Comparison of ENCODE assay signal across 15 mouse cellular contexts in genomic region chr14:74359663-74360552, GRCm38 (mm10).
A peak's percentile ranks its signal among the peaks of the same experiment; 100 is the strongest.
DNase-seq lines count a peak whose midpoint lies in the region; ATAC-seq and TF ChIP-seq lines count a peak whose summit lies in the region.
"Had no signal": no experiment of that assay in that cellular context is flagged by ENCODE, and none has a peak within 500 bp of the region (broad histone marks: within the 10 kb centered on the region; RNA-seq: fewer than 3 reads in every experiment).

No protein-coding gene starts in this region.

- H3K4me1 ChIP-seq in kidney, postnatal 0 days (replicated peaks; ENCODE audit: insufficient read depth, low read length), result no peaks in the 10 kb centered on the region
- no peaks in the 10 kb centered on the region for H3K4me1 ChIP-seq in kidney, adult 2 months (ENCODE audit: control insufficient read depth, insufficient read depth, low read length)
- H3K4me1 ChIP-seq in forebrain, embryonic 13.5 days, result peaks cover 11% of the 10 kb centered on the region
- H3K4me1 ChIP-seq in limb, embryonic 12.5 days (replicated peaks), result 0 out of 2 replicates have a peak, but pooled peaks cover 14% of the 10 kb centered on the region
- H3K4me1 ChIP-seq: embryonic facial prominence, embryonic 12.5 days; liver, embryonic 13.5 days had no signal

- DNase-seq in kidney, postnatal 0 days (ENCODE audit: low spot score), result peak; percentile 50
- no peak for DNase-seq in kidney, adult 2 months
- peak; percentile 29 for DNase-seq in T-cell, adult 2 months (ENCODE audit: low spot score)
- DNase-seq in lung, postnatal 25 days (ENCODE audit: low spot score), result no peak
- no peak for DNase-seq in urinary bladder, postnatal 4 days (ENCODE audit: low spot score in 2 of 2)
- DNase-seq: cerebellum, adult 11 months; heart, adult 18-20 months; layer of hippocampus, postnatal 36 days; liver, embryonic 13.5 days; lung, postnatal 36 days; right cerebral cortex, adult 18-20 months had no signal

- no peak overlapping the region for H3K9ac ChIP-seq in kidney, postnatal 0 days (ENCODE audit: low read depth, low read length)
- no peak overlapping the region for H3K9ac ChIP-seq in forebrain, embryonic 13.5 days
- no peak overlapping the region for H3K9ac ChIP-seq in limb, embryonic 12.5 days (replicated peaks)
- H3K9ac ChIP-seq: embryonic facial prominence, embryonic 12.5 days; liver, embryonic 13.5 days had no signal

- no peak overlapping the region for H3K4me3 ChIP-seq in kidney, postnatal 0 days (replicated peaks; ENCODE audit: low read depth, low read length)
- no peak overlapping the region for H3K4me3 ChIP-seq in kidney, adult 2 months (ENCODE audit: insufficient read depth, low read depth, low read length)
- H3K4me3 ChIP-seq in forebrain, embryonic 13.5 days, result peak overlapping the region; percentile 17; the same call in 1 of the 2 replicates
- H3K4me3 ChIP-seq in limb, embryonic 12.5 days (replicated peaks), result no peak overlapping the region
- H3K4me3 ChIP-seq: embryonic facial prominence, embryonic 12.5 days; liver, embryonic 13.5 days had no signal

- peak; percentile 85 for ATAC-seq in kidney, postnatal 0 days (replicated peaks; ENCODE audit: low FRiP score, low read depth)
- peak; percentile 95 for ATAC-seq in forebrain, embryonic 13.5 days
- 0 out of 2 replicates have a peak, but pooled peaks have one; percentile 47 for ATAC-seq in limb, embryonic 12.5 days (ENCODE audit: insufficient number of reproducible peaks, insufficient read depth, low FRiP score, low TSS enrichment, low read depth)

- no peaks in the 10 kb centered on the region for H3K36me3 ChIP-seq in kidney, postnatal 0 days (ENCODE audit: insufficient read depth, low read length)
- no peaks in the 10 kb centered on the region for H3K36me3 ChIP-seq in kidney, adult 2 months (ENCODE audit: control insufficient read depth, insufficient read depth, low read length)
- no peaks in the 10 kb centered on the region for H3K36me3 ChIP-seq in forebrain, embryonic 13.5 days (ENCODE audit: poor library complexity, severe bottlenecking)
- H3K36me3 ChIP-seq in limb, embryonic 12.5 days, result no peaks in the 10 kb centered on the region
- H3K36me3 ChIP-seq: embryonic facial prominence, embryonic 12.5 days; G1E; liver, embryonic 13.5 days had no signal

- H3K27ac ChIP-seq in kidney, postnatal 0 days, result peak overlapping the region; percentile 31; the same call in 1 of the 2 replicates
- no peak overlapping the region for H3K27ac ChIP-seq in kidney, adult 2 months (ENCODE audit: insufficient read depth, low read depth, low read length)
- H3K27ac ChIP-seq in forebrain, embryonic 13.5 days, result no peak overlapping the region
- no peak overlapping the region for H3K27ac ChIP-seq in limb, embryonic 12.5 days
- H3K27ac ChIP-seq: embryonic facial prominence, embryonic 12.5 days; liver, embryonic 13.5 days had no signal

- 28% methylated on average over 12 of the region's 12 CpGs for WGBS in kidney, postnatal 0 days
- 23% methylated on average over 12 of the region's 12 CpGs for WGBS in kidney, adult 2 months
- WGBS in forebrain, embryonic 13.5 days, result 11% methylated on average over 12 of the region's 12 CpGs
- 26% methylated on average over 12 of the region's 12 CpGs for WGBS in limb, embryonic 12.5 days

- TF ChIP-seq CTCF in kidney, postnatal 0 days (IDR thresholded peaks at IDR 0.05; ENCODE audit: low read depth), result no peak
- no peak for TF ChIP-seq CTCF in kidney, adult 2 months (conservative IDR thresholded peaks at IDR 0.05; ENCODE audit: insufficient read depth, insufficient read length, low read depth, low read length)

- TF ChIP-seq POLR2A in kidney, adult 2 months (IDR thresholded peaks at IDR 0.05; ENCODE audit: low read depth, low read length), result no peak

- no peaks in the 10 kb centered on the region for H3K9me3 ChIP-seq in kidney, postnatal 0 days (replicated peaks; ENCODE audit: low read length)
- H3K9me3 ChIP-seq in forebrain, embryonic 13.5 days (replicated peaks), result no peaks in the 10 kb centered on the region
- no peaks in the 10 kb centered on the region for H3K9me3 ChIP-seq in limb, embryonic 12.5 days
- H3K9me3 ChIP-seq: embryonic facial prominence, embryonic 12.5 days; G1E; liver, embryonic 13.5 days had no signal

- H3K4me2 ChIP-seq in kidney, postnatal 0 days (ENCODE audit: low read length), result peak overlapping the region; percentile 41
- H3K4me2 ChIP-seq in forebrain, embryonic 13.5 days, result peak overlapping the region; percentile 49
- H3K4me2 ChIP-seq in limb, embryonic 12.5 days, result no peak overlapping the region
- H3K4me2 ChIP-seq: embryonic facial prominence, embryonic 12.5 days; liver, embryonic 13.5 days had no signal

- no peaks in the 10 kb centered on the region for H3K27me3 ChIP-seq in kidney, postnatal 0 days (ENCODE audit: insufficient read depth, low read length)
- H3K27me3 ChIP-seq in kidney, adult 2 months (replicated peaks; ENCODE audit: control insufficient read depth, insufficient read depth, low read length), result no peaks in the 10 kb centered on the region
- H3K27me3 ChIP-seq in forebrain, embryonic 13.5 days, result no peaks in the 10 kb centered on the region
- no peaks in the 10 kb centered on the region for H3K27me3 ChIP-seq in limb, embryonic 12.5 days
- H3K27me3 ChIP-seq: embryonic facial prominence, embryonic 12.5 days; liver, embryonic 13.5 days had no signal

Comparison
In these comparisons a context has a peak if more than half of its experiments do, and no peak if none do; other contexts are left out.
1. DNase-seq: peak in kidney, postnatal 0 days (single experiment) and T-cell, adult 2 months (single experiment); none in kidney, adult 2 months (single experiment), lung, postnatal 25 days (single experiment) and urinary bladder, postnatal 4 days (0 of 2).
2. Peak in every context shown above with its lines, with median percentiles within 50 percentile points of each other: ATAC-seq.